Mouse (Mus musculus) heart, postnatal 0 days (tissue): ENCODE results near the gene Med20.

Source experiments
- CTCF ChIP-seq: IDR thresholded peaks from 2 replicates; pipeline ENCODE4 v1.5.1; 2016; ENCODE audit warnings: antibody characterized with exemption, control low read depth, low read depth
- EP300 ChIP-seq: IDR thresholded peaks from 2 replicates; pipeline ENCODE4 v1.6.1; 2016; ENCODE audit warnings: antibody characterized with exemption, low read depth

- TF ChIP-seq EP300 (no peak), CTCF (no peak)
Observed at GRCm38 (mm10) chr17:47593854-47594182, 17.6 kb upstream of the Med20 start.
